Mouse (Mus musculus) limb, embryonic 14.5 days (tissue): Measurements from ENCODE around the gene Adgra3. TPM values are rescaled to one million over a fixed set of nuclear protein-coding genes. Genes with fewer than 3 reads are reported as not detected.

ENCODE experiments used
- ATAC-seq: fragments of 200-750 bp; cut with Nextera tagmentation; 2 replicates; pipeline ENCODE4 v1.8.0; 2017; ENCODE audit warnings: low read depth, moderate number of reproducible peaks, moderate TSS enrichment; ENCODE audit not compliant: low FRiP score
- DNase-seq: peaks from one replicate; pipeline ENCODE4 v3.0.0-alpha.2; 2015; ENCODE audit warnings: low spot score
- H3K27ac ChIP-seq: fragments of 300-500 bp; sonication (generic); replicated peaks from 2 replicates; pipeline ENCODE4 v1.5.1; 2014; ENCODE audit warnings: low read depth, mild to moderate bottlenecking, low read length, moderate library complexity, mixed read lengths
- H3K27me3 ChIP-seq: fragments of 300-500 bp; sonication (generic); 2 replicates; pipeline ENCODE4 v1.6.1; 2014; ENCODE audit warnings: low read length, mixed read lengths; ENCODE audit not compliant: control insufficient read depth, insufficient read depth
- H3K36me3 ChIP-seq: fragments of 300-500 bp; sonication (generic); 2 replicates; pipeline ENCODE4 v1.6.1; 2014; ENCODE audit warnings: mild to moderate bottlenecking, low read length, moderate library complexity, mixed read lengths; ENCODE audit not compliant: control insufficient read depth, insufficient read depth
- H3K4me1 ChIP-seq: fragments of 300-500 bp; sonication (generic); 2 replicates; pipeline ENCODE4 v1.6.1; 2014; ENCODE audit warnings: antibody characterized with exemption, low read length, mixed read lengths; ENCODE audit not compliant: control insufficient read depth, insufficient read depth
- H3K4me2 ChIP-seq: fragments of 300-500 bp; sonication (generic); replicated peaks from 2 replicates; pipeline ENCODE4 v1.6.1; 2014; ENCODE audit warnings: low read depth, mild to moderate bottlenecking, low read length, moderate library complexity; ENCODE audit not compliant: severe bottlenecking
- H3K4me3 ChIP-seq: fragments of 300-500 bp; sonication (generic); replicated peaks from 2 replicates; pipeline ENCODE4 v1.5.1; 2014; ENCODE audit warnings: low read length
- H3K9ac ChIP-seq: fragments of 300-500 bp; sonication (generic); 2 replicates; pipeline ENCODE4 v1.6.1; 2014; ENCODE audit warnings: mild to moderate bottlenecking, low read depth, low read length, moderate library complexity; ENCODE audit not compliant: severe bottlenecking
- H3K9me3 ChIP-seq: fragments of 300-500 bp; sonication (generic); 2 replicates; pipeline ENCODE4 v1.6.1; 2016; ENCODE audit warnings: low read length; ENCODE audit not compliant: control insufficient read depth
- POLR2A ChIP-seq: fragments of 200-500 bp; IDR thresholded peaks from 2 replicates; pipeline ENCODE4 v1.8.0; 2012; ENCODE audit warnings: inconsistent platforms, mild to moderate bottlenecking, moderate library complexity, borderline replicate concordance; ENCODE audit not compliant: insufficient read depth, insufficient read length; ENCODE audit errors: extremely low read depth
- WGBS: fragments of 180-500 bp; shearing (Covaris S2); extraction: QIAGEN DNeasy Blood & Tissue Kit; methylation state at CpG from one replicate; pipeline ENCODE4 v1.1.7; 2014; 5-methylcytosine and 5-hydroxymethylcytosine counted together
- polyA plus RNA-seq, 2 experiments: library from polyadenylated mRNA; depleted of rRNA in 1 of 2; stranded (reverse) in 1 of 2; unstranded in 1 of 2; fragments of >200 nt; fragmentation: Nextera tagmentation in 1 of 2; extraction: Ambion mirVana in 1 of 2; gene quantifications; 2 replicates each; pipeline versions ENCODE4 v1.2.1 to v1.2.3; 2012 to 2014

The Adgra3 gene
- polyA plus RNA-seq, 2 experiments: 55.4 to 90.8 TPM

GRCm38 (mm10) chr5:50039521-50039920, 19.3 kb downstream of the Adgra3 start:
- Histone ChIP-seq H3K27me3 (no peaks in the 10 kb centered on the region), H3K4me1 (peaks cover 45% of the 10 kb centered on the region), H3K4me3 (no peak overlapping the region), H3K4me2 (no peak overlapping the region), H3K9me3 (no peaks in the 10 kb centered on the region), H3K36me3 (no peaks in the 10 kb centered on the region), H3K9ac (no peak overlapping the region), H3K27ac (no peak overlapping the region)
- ATAC-seq (no peak), DNase-seq (no peak)
- no peak for TF ChIP-seq POLR2A
- 48% methylated on average over 6 of the region's 6 CpGs for whole genome bisulfite sequencing

- H3K27me3 ChIP-seq: no peaks in the 10 kb centered on the region
- no peak for TF ChIP-seq POLR2A
- no peaks in the 10 kb centered on the region for H3K9me3 ChIP-seq
- H3K36me3 ChIP-seq: no peaks in the 10 kb centered on the region
- no peak overlapping the region for H3K27ac ChIP-seq
- 64% methylated on average over 8 of the region's 8 CpGs for WGBS
- ATAC-seq (no peak), DNase-seq (no peak)
- H3K9ac ChIP-seq: no peak overlapping the region
- no peak overlapping the region for H3K4me3 ChIP-seq
- peaks cover 42% of the 10 kb centered on the region for H3K4me1 ChIP-seq
- no peak overlapping the region for H3K4me2 ChIP-seq
Measured at GRCm38 (mm10) chr5:50037666-50038065, 21.1 kb downstream of the Adgra3 start.

DNA sequence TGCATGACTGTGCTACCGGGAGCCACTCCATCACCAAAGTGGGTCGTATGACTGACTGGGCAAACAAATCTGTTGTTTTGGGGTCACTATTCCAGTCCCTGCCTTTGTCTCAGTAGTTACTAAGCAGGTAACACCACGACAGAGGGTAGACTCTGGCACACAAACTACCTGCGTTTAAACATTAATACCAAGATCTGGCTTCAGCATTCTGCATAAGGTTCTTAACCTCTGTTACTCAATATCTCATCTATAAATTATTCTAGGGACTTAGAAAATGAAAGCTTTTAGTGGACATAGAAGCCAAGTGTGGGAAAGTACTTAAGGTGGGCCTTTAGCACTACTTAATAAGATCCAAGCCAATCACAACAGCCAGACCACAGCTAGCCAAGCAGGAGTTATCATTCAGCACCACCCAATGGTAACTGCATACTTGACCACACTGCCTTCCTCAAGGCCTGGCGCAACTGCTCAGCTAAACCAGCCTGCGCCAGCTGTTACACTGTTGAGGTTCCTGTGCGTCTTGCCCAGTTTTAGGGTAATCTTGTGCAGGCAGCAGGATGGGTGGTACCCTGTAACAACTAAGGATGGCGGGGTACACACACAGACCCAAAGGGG, 23.8 kb downstream of the Adgra3 start:
- H3K4me2 ChIP-seq: no peak overlapping the region
- DNase-seq (no peak), ATAC-seq (no peak)
- H3K27ac ChIP-seq: no peak overlapping the region
- TF ChIP-seq POLR2A: no peak
- H3K27me3 ChIP-seq: no peaks in the 10 kb centered on the region
- H3K9ac ChIP-seq: no peak overlapping the region
- H3K36me3 ChIP-seq: no peaks in the 10 kb centered on the region
- H3K4me3 ChIP-seq: no peak overlapping the region
- H3K9me3 ChIP-seq: no peaks in the 10 kb centered on the region
- WGBS: 82% methylated on average over 8 of the region's 8 CpGs
- peaks cover 53% of the 10 kb centered on the region for H3K4me1 ChIP-seq

DNA sequence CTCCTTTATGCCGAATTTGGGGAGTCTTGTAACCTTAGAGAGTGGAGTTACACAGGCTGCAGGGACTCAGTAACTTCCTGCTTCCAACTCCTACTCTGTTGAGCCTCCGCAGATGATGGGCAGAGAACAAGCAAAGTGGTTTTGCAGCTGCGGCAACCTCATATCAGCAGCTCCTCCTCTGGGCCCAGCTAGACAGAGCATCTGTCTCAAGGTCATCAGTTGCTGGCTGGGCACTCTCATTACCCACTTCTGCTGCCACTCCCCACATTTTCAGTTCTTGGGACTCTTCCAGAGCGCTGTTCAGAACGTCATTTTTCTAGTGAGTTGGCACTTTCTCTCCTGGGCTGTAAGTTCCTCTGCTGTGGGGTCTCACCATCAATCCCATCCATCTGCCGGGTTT, 24.6 kb downstream of the Adgra3 start:
- no peak for TF ChIP-seq POLR2A
- DNase-seq (no peak), ATAC-seq (no peak)
- WGBS: 62% methylated on average over 6 of the region's 6 CpGs
- Histone ChIP-seq H3K4me3 (no peak overlapping the region), H3K36me3 (0 out of 2 replicates have a peak, but pooled peaks cover 4% of the 10 kb centered on the region), H3K4me1 (peaks cover 51% of the 10 kb centered on the region), H3K27ac (no peak overlapping the region), H3K4me2 (no peak overlapping the region), H3K9ac (no peak overlapping the region), H3K27me3 (no peaks in the 10 kb centered on the region), H3K9me3 (no peaks in the 10 kb centered on the region)

- Histone ChIP-seq H3K4me3 (no peak overlapping the region), H3K9me3 (no peaks in the 10 kb centered on the region), H3K4me2 (no peak overlapping the region), H3K36me3 (0 out of 2 replicates have a peak, but pooled peaks cover 4% of the 10 kb centered on the region), H3K27ac (no peak overlapping the region), H3K9ac (no peak overlapping the region), H3K4me1 (peaks cover 51% of the 10 kb centered on the region), H3K27me3 (no peaks in the 10 kb centered on the region)
- DNase-seq (no peak), ATAC-seq (no peak)
- WGBS: 68% methylated on average over 9 of the region's 9 CpGs
- no peak for TF ChIP-seq POLR2A
Measured at GRCm38 (mm10) chr5:50033660-50034059, 25.1 kb downstream of the Adgra3 start.
